10 mouse cellular contexts compared by ENCODE assay signal in the genomic region with DNA sequence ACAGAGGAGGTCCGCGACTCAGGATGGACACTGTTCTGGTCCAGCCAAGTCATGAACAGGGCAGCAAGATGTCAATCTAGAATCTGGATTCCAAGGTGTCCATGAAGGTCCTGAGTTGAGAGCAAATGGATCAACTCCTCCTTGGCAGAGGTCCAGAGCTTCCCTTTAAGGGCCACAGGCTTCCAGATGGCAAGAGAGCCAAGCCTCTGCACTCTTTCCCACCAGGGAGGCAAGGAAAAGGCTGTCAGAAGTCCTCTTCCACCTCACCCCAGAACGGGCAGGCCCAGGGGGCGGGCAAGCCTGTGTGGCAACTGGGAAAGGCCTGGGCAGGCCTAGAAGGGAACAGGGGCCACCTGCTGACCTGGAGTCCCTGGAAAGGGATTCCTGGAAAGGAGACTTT. TPM values are rescaled to one million over a fixed set of nuclear protein-coding genes. Genes with fewer than 3 reads are reported as not detected.
DNase-seq lines count a peak whose midpoint lies in the region; ATAC-seq and TF ChIP-seq lines count a peak whose summit lies in the region.
"Had no signal": no experiment of that assay in that cellular context is flagged by ENCODE, and none has a peak within 500 bp of the region (broad histone marks: within the 10 kb centered on the region; RNA-seq: fewer than 3 reads in every experiment).

No protein-coding gene starts in this region.

- intact Hi-C loops in heart, adult 2 months (cut with DNase I) = no loop called here

- TF ChIP-seq POLR2A in heart, adult 2 months (IDR thresholded peaks at IDR 0.05; ENCODE audit: insufficient read depth, low read depth, low read length) = no peak

- TF ChIP-seq EP300 in heart, adult 2 months (IDR thresholded peaks at IDR 0.05; ENCODE audit: insufficient read depth, low read depth, low read length) = no peak

- H3K79me2 ChIP-seq in heart, adult 2 months (replicated peaks; ENCODE audit: control insufficient read depth, insufficient read depth, low read length) = no peaks in the 10 kb centered on the region

- H3K27ac ChIP-seq in forebrain, embryonic 15.5 days (replicated peaks) = peak overlapping the region; percentile 82
- peak overlapping the region; percentile 61 for H3K27ac ChIP-seq in midbrain, embryonic 13.5 days
- no peak overlapping the region for H3K27ac ChIP-seq in heart, adult 2 months
- H3K27ac ChIP-seq: limb, embryonic 13.5 days had no signal

- H3K4me3 ChIP-seq in forebrain, embryonic 15.5 days = no peak overlapping the region
- H3K4me3 ChIP-seq in midbrain, embryonic 13.5 days (replicated peaks) = no peak overlapping the region
- no peak overlapping the region for H3K4me3 ChIP-seq in heart, adult 2 months
- H3K4me3 ChIP-seq: erythroblast, embryonic 14.5 days; limb, embryonic 13.5 days had no signal

- H3K4me2 ChIP-seq in forebrain, embryonic 15.5 days (replicated peaks) = no peak overlapping the region
- H3K4me2 ChIP-seq in midbrain, embryonic 13.5 days (replicated peaks) = no peak overlapping the region
- H3K4me2 ChIP-seq: limb, embryonic 13.5 days had no signal

- peak; percentile 75 for DNase-seq in cerebellum, adult 11 months
- peak; percentile 87 for DNase-seq in cerebellum, adult 9-10 months
- no peak for DNase-seq in layer of hippocampus, adult 8-10 months (ENCODE audit: low spot score in 2 of 2)
- DNase-seq in heart, adult 2 months = no peak
- DNase-seq: gastrocnemius, postnatal 36 days had no signal

- H3K9me3 ChIP-seq in forebrain, embryonic 15.5 days = no peaks in the 10 kb centered on the region
- no peaks in the 10 kb centered on the region for H3K9me3 ChIP-seq in midbrain, embryonic 13.5 days
- H3K9me3 ChIP-seq: limb, embryonic 13.5 days had no signal

- TF ChIP-seq CTCF in heart, adult 2 months (IDR thresholded peaks at IDR 0.05) = no peak

- H3K27me3 ChIP-seq in forebrain, embryonic 15.5 days = no peaks in the 10 kb centered on the region
- no peaks in the 10 kb centered on the region for H3K27me3 ChIP-seq in midbrain, embryonic 13.5 days
- H3K27me3 ChIP-seq in heart, adult 2 months (ENCODE audit: control insufficient read depth, insufficient read depth, low read length) = no peaks in the 10 kb centered on the region
- H3K27me3 ChIP-seq: limb, embryonic 13.5 days had no signal

- no peaks in the 10 kb centered on the region for H3K36me3 ChIP-seq in forebrain, embryonic 15.5 days
- H3K36me3 ChIP-seq in midbrain, embryonic 13.5 days = no peaks in the 10 kb centered on the region
- H3K36me3 ChIP-seq in heart, adult 2 months (ENCODE audit: control insufficient read depth, insufficient read depth, low read length) = no peaks in the 10 kb centered on the region
- H3K36me3 ChIP-seq: limb, embryonic 13.5 days had no signal

- no peak overlapping the region for H3K9ac ChIP-seq in forebrain, embryonic 15.5 days (replicated peaks)
- no peak overlapping the region for H3K9ac ChIP-seq in midbrain, embryonic 13.5 days (replicated peaks)
- no peak overlapping the region for H3K9ac ChIP-seq in heart, adult 2 months (ENCODE audit: low read depth, low read length)

- ATAC-seq in forebrain, embryonic 15.5 days (replicated peaks) = no peak
- no peak for ATAC-seq in midbrain, embryonic 13.5 days
- no peak for ATAC-seq in megakaryocyte-erythroid progenitor cell, adult 5-6 weeks (replicated peaks; ENCODE audit: low FRiP score, low TSS enrichment, poor library complexity, severe bottlenecking)

- peaks cover 40% of the 10 kb centered on the region for H3K4me1 ChIP-seq in forebrain, embryonic 15.5 days
- H3K4me1 ChIP-seq in midbrain, embryonic 13.5 days (replicated peaks) = peaks cover 39% of the 10 kb centered on the region
- H3K4me1 ChIP-seq in heart, adult 2 months (ENCODE audit: control insufficient read depth, insufficient read depth, low read length) = no peaks in the 10 kb centered on the region; the same call in 1 of the 2 replicates

- WGBS in forebrain, embryonic 15.5 days = 60% methylated on average over 4 of the region's 4 CpGs
- 71% methylated on average over 4 of the region's 4 CpGs for WGBS in midbrain, embryonic 13.5 days
- 83% methylated on average over 4 of the region's 4 CpGs for WGBS in heart, adult 2 months

RNA-seq across cellular contexts. Expression of a gene that starts 58.7 kb away (rescaled TPM):
- polyA plus RNA-seq in forebrain, embryonic 15.5 days (2015; fragmentation: Nextera tagmentation; extraction: Ambion mirVana) = 8.6 and 9.3 TPM in 2 replicates
- 10.7 and 11.8 TPM in 2 replicates for polyA plus RNA-seq in midbrain, embryonic 13.5 days (2015; fragmentation: Nextera tagmentation; extraction: Ambion mirVana)
- 0.39 and 0.74 TPM in 2 replicates for total RNA-seq in megakaryocyte-erythroid progenitor cell, adult 5-6 weeks (2014; fragmentation: Nextera tagmentation)
- total RNA-seq in megakaryocyte-erythroid progenitor cell, adult 5-6 weeks (2017) = 1.1 and 1.5 TPM in 2 replicates
- total RNA-seq in layer of hippocampus, adult 8-10 months (2022) = 10 to 100 TPM; 16.8 to 19.9 (median 19.1) TPM
- 1 to 10 TPM; 3.4 to 5.0 TPM for total RNA-seq in heart, adult 2 months (2021)
- polyA plus RNA-seq in heart, adult 2 months (2012; rRNA removed) = 3.1 and 3.5 TPM in 2 replicates
- polyA plus RNA-seq: erythroblast, embryonic 14.5 days had no signal

Comparison
In these comparisons a context has a peak if more than half of its experiments do, and no peak if none do; other contexts are left out.
1. DNase-seq: peak in cerebellum, adult 11 months (single experiment) and cerebellum, adult 9-10 months (single experiment); none in layer of hippocampus, adult 8-10 months (0 of 2) and heart, adult 2 months (0 of 2).